Mouse (Mus musculus): ENCODE measurements around the gene Rragd.

- TF ChIP-seq USF1 (IDR thresholded peaks at IDR 0.05; ENCODE audit: low read depth), result no peak
- no peak for TF ChIP-seq MAX (IDR thresholded peaks at IDR 0.05)
- no peak for TF ChIP-seq CTCF (IDR thresholded peaks at IDR 0.05; ENCODE audit: control insufficient read depth, insufficient read depth, insufficient read length)
- TF ChIP-seq FOSL1 (IDR thresholded peaks at IDR 0.05; ENCODE audit: insufficient read depth, low read length, poor library complexity, severe bottlenecking), result no peak
- TF ChIP-seq MYOG (IDR thresholded peaks at IDR 0.05; ENCODE audit: control insufficient read depth, extremely low read depth, insufficient read length), result no peak
Measured at GRCm38 (mm10) chr4:32952681-32953080, 30.2 kb upstream of the Rragd start.

All from C2C12 (cell line).